Mouse (Mus musculus): Measurements from ENCODE around the gene Pkd1l3. TPM values are rescaled to one million over a fixed set of nuclear protein-coding genes. Genes with fewer than 3 reads are reported as not detected.

The Pkd1l3 gene
- polyA plus RNA-seq, 1 experiment from 2014 or later = 0.48 TPM

DNA sequence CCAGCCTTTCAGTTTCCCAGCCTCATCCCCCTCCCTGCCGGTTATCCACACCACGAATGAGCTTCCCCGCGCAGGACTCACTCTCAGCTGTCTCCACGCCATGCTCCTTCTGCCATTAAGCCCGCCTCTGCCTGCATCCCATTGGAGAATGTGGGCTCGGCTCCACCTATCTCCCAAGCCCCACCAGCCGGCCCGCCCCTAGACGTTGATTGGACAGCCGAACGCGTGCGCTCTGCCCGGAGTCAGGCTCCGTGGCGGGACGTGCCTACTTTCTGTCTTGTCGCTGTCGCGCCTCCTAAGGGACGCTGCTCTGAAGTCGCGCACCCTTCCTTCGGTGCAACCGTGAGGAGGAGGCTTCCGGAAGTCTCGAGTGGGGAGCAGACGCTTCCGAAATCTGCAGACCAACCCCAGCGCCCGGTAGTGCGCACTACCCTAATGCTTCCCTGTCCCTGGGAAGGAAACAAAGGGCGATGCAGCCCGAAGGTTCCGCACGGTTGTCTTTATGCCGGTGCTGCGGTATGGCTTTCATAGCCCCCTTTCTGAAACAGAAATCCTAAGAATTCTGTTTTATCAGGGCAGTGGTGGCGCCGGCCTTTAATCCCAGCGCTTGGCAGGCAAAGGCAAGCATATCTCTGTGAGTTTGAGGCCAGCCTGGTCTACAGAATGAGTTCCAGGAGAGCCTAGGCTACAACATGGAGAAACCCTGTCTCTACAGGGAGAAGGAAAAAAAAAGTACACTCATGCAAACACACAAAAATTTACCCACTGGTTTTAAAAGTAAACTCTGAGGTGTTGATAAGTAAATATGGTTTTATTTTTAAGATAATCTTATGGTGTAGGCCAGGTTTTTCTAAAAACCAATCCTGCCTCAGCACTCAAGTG lies 5.8 kb upstream of the Pkd1l3 start, which contains the start of gene Dhodh:
Dhodh (minus strand) TSS at position 403 of the 882 bp plus-strand sequence.
- H3K9me3 ChIP-seq (replicated peaks; ENCODE audit: control insufficient read depth, low read length) = no peaks in the 10 kb centered on the region
- WGBS (ENCODE audit: insufficient replicate concordance) = under 1% methylated on average over 42 of the region's 42 CpGs
- H3K36me3 ChIP-seq (ENCODE audit: control insufficient read depth, insufficient read depth) = no peaks in the 10 kb centered on the region
- H3K4me3 ChIP-seq (ENCODE audit: low read depth, low read length) = peak within 1 kb of the TSS; percentile 78
- no peaks in the 10 kb centered on the region for H3K27me3 ChIP-seq (ENCODE audit: control insufficient read depth, insufficient read depth, low read depth, low read length)
- H3K9ac ChIP-seq (ENCODE audit: low read depth, low read length) = peak within 1 kb of the TSS; percentile 77
- H3K4me2 ChIP-seq (ENCODE audit: low read depth, low read length) = peak within 1 kb of the TSS; percentile 74
- H3K4me1 ChIP-seq (ENCODE audit: control insufficient read depth, low read depth, low read length) = peaks cover 11% of the 10 kb centered on the region
- peak within 1 kb of the TSS; percentile 98 for H3K27ac ChIP-seq (ENCODE audit: low read length)
- ATAC-seq (ENCODE audit: low read depth) = peak; percentile 99

DNA sequence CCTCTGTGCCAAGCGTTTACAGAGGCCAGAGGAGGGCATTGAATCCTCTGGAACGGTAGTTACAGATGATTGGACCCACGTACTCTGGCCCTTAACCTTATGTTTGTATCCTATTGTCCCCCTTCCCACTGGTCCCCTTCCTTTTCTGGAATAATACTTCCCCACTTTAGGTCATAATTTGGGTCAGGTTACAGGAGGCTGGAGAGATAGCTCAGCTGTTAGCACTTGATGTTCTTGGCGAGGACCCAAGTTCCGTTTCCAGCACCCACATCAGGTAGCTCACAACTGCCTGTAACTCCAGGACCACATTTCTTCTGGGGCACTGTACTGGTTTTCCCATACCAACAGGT lies 5.2 kb upstream of the Pkd1l3 start:
- H3K27me3 ChIP-seq (ENCODE audit: control insufficient read depth, insufficient read depth, low read depth, low read length) = no peaks in the 10 kb centered on the region
- H3K9ac ChIP-seq (ENCODE audit: low read depth, low read length) = peak overlapping the region; percentile 77
- 13% methylated on average over 5 of the region's 5 CpGs for WGBS (ENCODE audit: insufficient replicate concordance)
- peak overlapping the region; percentile 78 for H3K4me3 ChIP-seq (ENCODE audit: low read depth, low read length)
- no peaks in the 10 kb centered on the region for H3K36me3 ChIP-seq (ENCODE audit: control insufficient read depth, insufficient read depth)
- H3K9me3 ChIP-seq (replicated peaks; ENCODE audit: control insufficient read depth, low read length) = no peaks in the 10 kb centered on the region
- no peak for ATAC-seq (ENCODE audit: low read depth)
- peaks cover 14% of the 10 kb centered on the region for H3K4me1 ChIP-seq (ENCODE audit: control insufficient read depth, low read depth, low read length)
- H3K4me2 ChIP-seq (ENCODE audit: low read depth, low read length) = peak overlapping the region; percentile 74
- peak overlapping the region; percentile 98 for H3K27ac ChIP-seq (ENCODE audit: low read length)

DNA sequence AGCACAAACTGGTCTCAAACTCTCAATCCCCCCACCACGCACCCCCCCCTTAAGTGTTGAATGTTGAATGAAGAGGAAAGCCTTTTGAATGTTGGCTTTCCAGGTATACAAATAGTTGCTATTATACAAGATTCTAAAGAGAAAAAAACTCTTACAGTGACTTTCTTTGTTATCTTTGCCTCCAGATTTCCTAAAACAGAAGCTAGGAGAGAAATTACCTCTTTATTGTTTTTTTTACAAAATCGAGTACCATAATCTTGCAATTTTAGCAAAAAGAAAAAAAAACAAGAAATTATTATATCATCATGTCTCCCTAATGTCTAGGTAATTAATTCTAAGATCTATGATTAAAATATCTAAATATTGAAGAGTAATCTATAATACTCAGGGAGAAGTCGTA lies 1.3 kb downstream of the Pkd1l3 start:
- Histone ChIP-seq H3K4me1 (ENCODE audit: control insufficient read depth, low read depth, low read length) (peaks cover 9% of the 10 kb centered on the region), H3K27me3 (ENCODE audit: control insufficient read depth, insufficient read depth, low read depth, low read length) (no peaks in the 10 kb centered on the region), H3K9ac (ENCODE audit: low read depth, low read length) (no peak overlapping the region), H3K4me2 (ENCODE audit: low read depth, low read length) (no peak overlapping the region), H3K36me3 (ENCODE audit: control insufficient read depth, insufficient read depth) (no peaks in the 10 kb centered on the region), H3K4me3 (ENCODE audit: low read depth, low read length) (no peak overlapping the region), H3K27ac (ENCODE audit: low read length) (no peak overlapping the region), H3K9me3 (replicated peaks; ENCODE audit: control insufficient read depth, low read length) (no peaks in the 10 kb centered on the region)
- WGBS (ENCODE audit: insufficient replicate concordance) = 55% methylated on average over 3 of the region's 3 CpGs
- ATAC-seq (ENCODE audit: low read depth) = no peak

DNA sequence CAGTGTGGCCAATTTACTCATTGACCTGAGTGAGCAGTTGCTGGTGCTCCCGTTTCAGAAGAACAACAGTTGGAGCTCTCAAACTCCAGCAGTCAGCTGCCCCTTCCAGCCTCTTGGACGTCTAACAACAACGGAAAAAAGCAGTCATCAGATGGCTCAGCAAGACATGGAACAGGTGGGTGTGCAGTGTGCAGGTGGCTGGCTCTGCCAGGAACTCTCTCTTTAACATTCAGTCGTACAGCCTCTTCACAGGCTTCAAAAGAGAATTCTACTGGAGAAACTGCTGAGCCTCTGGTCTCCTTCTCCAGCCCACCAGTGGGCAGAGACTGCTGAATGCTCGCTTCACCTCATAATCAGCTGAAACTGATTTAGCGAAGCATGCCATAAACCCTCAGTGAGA lies 14.3 kb downstream of the Pkd1l3 start:
- H3K27me3 ChIP-seq (ENCODE audit: control insufficient read depth, insufficient read depth, low read depth, low read length) = no peaks in the 10 kb centered on the region
- no peak overlapping the region for H3K4me2 ChIP-seq (ENCODE audit: low read depth, low read length)
- no peak overlapping the region for H3K4me3 ChIP-seq (ENCODE audit: low read depth, low read length)
- no peaks in the 10 kb centered on the region for H3K9me3 ChIP-seq (replicated peaks; ENCODE audit: control insufficient read depth, low read length)
- WGBS (ENCODE audit: insufficient replicate concordance) = 52% methylated on average over 6 of the region's 6 CpGs
- H3K27ac ChIP-seq (ENCODE audit: low read length) = no peak overlapping the region
- H3K36me3 ChIP-seq (ENCODE audit: control insufficient read depth, insufficient read depth) = no peaks in the 10 kb centered on the region
- H3K9ac ChIP-seq (ENCODE audit: low read depth, low read length) = no peak overlapping the region
- no peaks in the 10 kb centered on the region for H3K4me1 ChIP-seq (ENCODE audit: control insufficient read depth, low read depth, low read length)
- ATAC-seq (ENCODE audit: low read depth) = no peak

DNA sequence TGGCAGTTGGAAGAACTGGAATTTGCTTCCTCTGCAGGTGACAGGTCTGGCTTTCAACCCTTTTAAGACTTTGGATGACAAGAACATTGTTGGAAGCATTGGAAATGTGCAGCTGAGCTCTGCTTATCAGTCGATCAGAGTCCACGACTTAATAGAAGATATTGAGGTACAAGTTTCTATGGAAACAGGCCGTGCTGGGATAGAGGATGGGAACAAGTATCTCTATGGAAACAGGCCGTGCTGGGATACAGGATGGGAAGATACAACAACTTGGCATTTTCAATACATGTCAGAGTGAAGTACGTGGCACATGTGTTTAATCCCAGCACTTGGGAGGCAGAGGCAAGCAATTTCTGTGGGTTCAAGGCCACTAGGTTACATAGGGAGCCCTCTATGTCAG lies 18.2 kb downstream of the Pkd1l3 start:
- no peaks in the 10 kb centered on the region for H3K4me1 ChIP-seq (ENCODE audit: control insufficient read depth, low read depth, low read length)
- no peaks in the 10 kb centered on the region for H3K9me3 ChIP-seq (replicated peaks; ENCODE audit: control insufficient read depth, low read length)
- no peak overlapping the region for H3K4me2 ChIP-seq (ENCODE audit: low read depth, low read length)
- no peaks in the 10 kb centered on the region for H3K27me3 ChIP-seq (ENCODE audit: control insufficient read depth, insufficient read depth, low read depth, low read length)
- no peak for ATAC-seq (ENCODE audit: low read depth)
- H3K27ac ChIP-seq (ENCODE audit: low read length) = no peak overlapping the region
- WGBS (ENCODE audit: insufficient replicate concordance) = 59% methylated on average over 5 of the region's 5 CpGs
- H3K9ac ChIP-seq (ENCODE audit: low read depth, low read length) = no peak overlapping the region
- H3K4me3 ChIP-seq (ENCODE audit: low read depth, low read length) = no peak overlapping the region
- no peaks in the 10 kb centered on the region for H3K36me3 ChIP-seq (ENCODE audit: control insufficient read depth, insufficient read depth)

DNA sequence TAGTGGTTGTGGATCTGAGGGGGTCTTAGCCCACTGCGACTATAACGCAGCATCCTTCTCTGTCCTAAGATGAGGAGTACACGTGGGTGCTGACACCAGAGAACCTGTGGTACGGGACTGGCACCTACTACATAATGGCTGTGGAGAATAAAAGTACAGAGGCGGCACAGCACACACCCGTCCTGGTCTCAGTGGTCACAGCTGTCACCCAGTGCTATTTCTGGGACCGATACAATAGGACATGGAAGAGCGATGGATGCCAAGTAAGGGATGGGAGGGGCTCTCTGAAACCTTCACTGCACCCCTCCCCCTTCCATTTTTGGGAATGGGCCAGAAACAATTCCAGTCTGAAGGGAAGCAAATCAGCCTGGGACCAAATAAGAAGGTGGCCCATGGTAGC lies 20.8 kb downstream of the Pkd1l3 start:
- no peaks in the 10 kb centered on the region for H3K36me3 ChIP-seq (ENCODE audit: control insufficient read depth, insufficient read depth)
- no peak overlapping the region for H3K27ac ChIP-seq (ENCODE audit: low read length)
- H3K4me1 ChIP-seq (ENCODE audit: control insufficient read depth, low read depth, low read length) = no peaks in the 10 kb centered on the region
- no peak overlapping the region for H3K9ac ChIP-seq (ENCODE audit: low read depth, low read length)
- no peak for ATAC-seq (ENCODE audit: low read depth)
- 73% methylated on average over 8 of the region's 8 CpGs for WGBS (ENCODE audit: insufficient replicate concordance)
- no peaks in the 10 kb centered on the region for H3K9me3 ChIP-seq (replicated peaks; ENCODE audit: control insufficient read depth, low read length)
- no peaks in the 10 kb centered on the region for H3K27me3 ChIP-seq (ENCODE audit: control insufficient read depth, insufficient read depth, low read depth, low read length)
- H3K4me3 ChIP-seq (ENCODE audit: low read depth, low read length) = no peak overlapping the region
- H3K4me2 ChIP-seq (ENCODE audit: low read depth, low read length) = no peak overlapping the region

DNA sequence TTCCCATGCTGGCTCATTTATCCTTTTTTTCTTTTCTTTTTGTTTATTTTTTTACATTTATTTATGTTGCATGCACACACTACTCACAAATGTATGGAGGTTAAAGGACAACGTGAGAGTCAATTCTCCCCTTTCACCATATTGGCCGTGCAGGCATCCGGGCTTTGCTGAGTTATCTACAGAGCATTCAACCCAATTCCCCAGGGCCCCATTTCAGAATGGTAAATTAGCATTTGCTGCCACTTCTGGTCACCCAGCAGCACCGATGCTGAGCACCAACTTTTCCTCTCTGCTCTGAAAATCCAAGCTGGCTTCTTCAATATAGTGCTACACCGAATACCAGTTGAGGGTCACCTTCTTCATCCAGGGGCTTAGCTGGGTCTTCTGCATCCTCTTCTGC lies 24.5 kb downstream of the Pkd1l3 start:
- no peak overlapping the region for H3K4me2 ChIP-seq (ENCODE audit: low read depth, low read length)
- H3K36me3 ChIP-seq (ENCODE audit: control insufficient read depth, insufficient read depth) = no peaks in the 10 kb centered on the region
- H3K4me3 ChIP-seq (ENCODE audit: low read depth, low read length) = no peak overlapping the region
- no peaks in the 10 kb centered on the region for H3K4me1 ChIP-seq (ENCODE audit: control insufficient read depth, low read depth, low read length)
- no peak overlapping the region for H3K9ac ChIP-seq (ENCODE audit: low read depth, low read length)
- no peak for ATAC-seq (ENCODE audit: low read depth)
- H3K27me3 ChIP-seq (ENCODE audit: control insufficient read depth, insufficient read depth, low read depth, low read length) = no peaks in the 10 kb centered on the region
- no peaks in the 10 kb centered on the region for H3K9me3 ChIP-seq (replicated peaks; ENCODE audit: control insufficient read depth, low read length)
- 75% methylated on average over 5 of the region's 5 CpGs for WGBS (ENCODE audit: insufficient replicate concordance)
- H3K27ac ChIP-seq (ENCODE audit: low read length) = no peak overlapping the region

DNA sequence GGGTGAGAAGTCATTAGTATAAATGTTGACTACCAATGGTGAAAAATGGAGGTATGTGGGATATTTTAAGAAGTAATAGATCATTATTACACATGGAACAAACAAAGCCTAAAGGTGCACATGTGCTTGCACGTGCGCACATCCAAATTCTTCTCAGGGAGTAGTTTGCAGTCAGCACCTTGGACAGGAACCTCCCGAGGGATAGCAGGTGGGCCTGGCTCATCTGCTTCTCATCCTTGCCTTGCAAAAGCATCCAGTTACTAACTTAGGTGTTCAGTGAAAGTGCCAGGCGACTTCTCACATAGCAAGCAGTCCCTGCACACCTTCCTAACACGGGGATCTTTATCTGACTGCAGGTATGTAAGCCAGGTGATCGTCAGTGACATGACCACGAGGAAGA lies 26.1 kb downstream of the Pkd1l3 start:
- whole genome bisulfite sequencing (ENCODE audit: insufficient replicate concordance) = 48% methylated on average over 7 of the region's 7 CpGs
- Histone ChIP-seq H3K9me3 (replicated peaks; ENCODE audit: control insufficient read depth, low read length) (no peaks in the 10 kb centered on the region), H3K4me2 (ENCODE audit: low read depth, low read length) (no peak overlapping the region), H3K27ac (ENCODE audit: low read length) (no peak overlapping the region), H3K36me3 (ENCODE audit: control insufficient read depth, insufficient read depth) (no peaks in the 10 kb centered on the region), H3K27me3 (ENCODE audit: control insufficient read depth, insufficient read depth, low read depth, low read length) (no peaks in the 10 kb centered on the region), H3K4me1 (ENCODE audit: control insufficient read depth, low read depth, low read length) (no peaks in the 10 kb centered on the region), H3K4me3 (ENCODE audit: low read depth, low read length) (no peak overlapping the region), H3K9ac (ENCODE audit: low read depth, low read length) (no peak overlapping the region)
- no peak for ATAC-seq (ENCODE audit: low read depth)

DNA sequence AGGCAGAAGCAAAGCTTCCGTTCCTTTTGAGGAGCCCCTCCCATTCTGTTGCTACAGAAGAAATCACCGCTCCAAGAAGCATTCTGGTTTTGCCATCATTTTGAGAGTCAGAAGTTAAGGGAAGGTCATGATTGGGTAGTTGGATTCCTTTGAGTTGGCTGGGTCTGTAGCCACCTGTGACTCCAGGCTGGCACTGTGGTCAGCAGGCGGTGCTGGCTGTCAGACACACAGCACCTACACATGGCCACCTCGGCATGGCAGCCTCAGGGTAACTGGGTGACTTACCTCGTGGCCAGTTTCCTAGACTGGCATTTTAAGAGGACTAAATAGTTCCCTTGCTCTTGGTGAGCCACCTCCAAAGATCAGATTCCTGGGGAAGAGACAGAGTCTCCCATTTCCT lies 26.9 kb downstream of the Pkd1l3 start:
- WGBS (ENCODE audit: insufficient replicate concordance) = 62% methylated on average over 5 of the region's 5 CpGs
- Histone ChIP-seq H3K9me3 (replicated peaks; ENCODE audit: control insufficient read depth, low read length) (no peaks in the 10 kb centered on the region), H3K4me1 (ENCODE audit: control insufficient read depth, low read depth, low read length) (no peaks in the 10 kb centered on the region), H3K4me3 (ENCODE audit: low read depth, low read length) (no peak overlapping the region), H3K9ac (ENCODE audit: low read depth, low read length) (no peak overlapping the region), H3K4me2 (ENCODE audit: low read depth, low read length) (no peak overlapping the region), H3K27ac (ENCODE audit: low read length) (no peak overlapping the region), H3K27me3 (ENCODE audit: control insufficient read depth, insufficient read depth, low read depth, low read length) (no peaks in the 10 kb centered on the region), H3K36me3 (ENCODE audit: control insufficient read depth, insufficient read depth) (no peaks in the 10 kb centered on the region)
- ATAC-seq (ENCODE audit: low read depth) = no peak

All from liver, embryonic 16.5 days (tissue).